Mouse (Mus musculus) neural tube, embryonic 12.5 days (tissue): ENCODE results near the gene Agpat4. TPM values are rescaled to one million over a fixed set of nuclear protein-coding genes. Genes with fewer than 3 reads are reported as not detected.
"Not testable (repeated sequence)": the region's sequence is repeated elsewhere in the genome, so short reads cannot be mapped to it uniquely, and the experiment has no call there.

ENCODE experiments used
- ATAC-seq: fragments of 200-750 bp; cut with Nextera tagmentation; 2 replicates; pipeline ENCODE4 v1.8.0; 2017; ENCODE audit warnings: low read depth, mild to moderate bottlenecking, moderate TSS enrichment, moderate library complexity; ENCODE audit not compliant: low FRiP score
- H3K27ac ChIP-seq: fragments of 300-500 bp; sonication (generic); 2 replicates; pipeline ENCODE4 v1.5.1; 2016
- H3K27me3 ChIP-seq: fragments of 300-500 bp; sonication (generic); replicated peaks from 2 replicates; pipeline ENCODE4 v1.6.1; 2016; ENCODE audit warnings: mild to moderate bottlenecking
- H3K36me3 ChIP-seq: fragments of 300-500 bp; sonication (generic); 2 replicates; pipeline ENCODE4 v1.6.1; 2016; ENCODE audit warnings: mild to moderate bottlenecking
- H3K4me1 ChIP-seq: fragments of 300-500 bp; sonication (generic); 2 replicates; pipeline ENCODE4 v1.6.1; 2016
- H3K4me2 ChIP-seq: fragments of 300-500 bp; sonication (generic); replicated peaks from 2 replicates; pipeline ENCODE4 v1.6.1; 2016; ENCODE audit warnings: mild to moderate bottlenecking
- H3K4me3 ChIP-seq: fragments of 300-500 bp; sonication (generic); 2 replicates; pipeline ENCODE4 v1.5.1; 2016
- H3K9ac ChIP-seq: fragments of 300-500 bp; sonication (generic); 2 replicates; pipeline ENCODE4 v1.6.1; 2016; ENCODE audit warnings: mild to moderate bottlenecking
- H3K9me3 ChIP-seq: fragments of 300-500 bp; sonication (generic); 2 replicates; pipeline ENCODE4 v1.6.1; 2016; ENCODE audit warnings: mild to moderate bottlenecking
- WGBS: fragments of 180-500 bp; shearing (Covaris S2); methylation state at CpG from one replicate; pipeline ENCODE4 v1.1.7; 2016; 5-methylcytosine and 5-hydroxymethylcytosine counted together
- polyA plus RNA-seq: library from polyadenylated mRNA; unstranded; fragments of >200 nt; fragmentation: Nextera tagmentation; extraction: Ambion mirVana; gene quantifications from 2 replicates; pipeline ENCODE4 v1.2.1, GENCODE M21; 2016

Agpat4 gene
- polyA plus RNA-seq, 1 experiment from 2014 or later = 41.5 TPM

DNA sequence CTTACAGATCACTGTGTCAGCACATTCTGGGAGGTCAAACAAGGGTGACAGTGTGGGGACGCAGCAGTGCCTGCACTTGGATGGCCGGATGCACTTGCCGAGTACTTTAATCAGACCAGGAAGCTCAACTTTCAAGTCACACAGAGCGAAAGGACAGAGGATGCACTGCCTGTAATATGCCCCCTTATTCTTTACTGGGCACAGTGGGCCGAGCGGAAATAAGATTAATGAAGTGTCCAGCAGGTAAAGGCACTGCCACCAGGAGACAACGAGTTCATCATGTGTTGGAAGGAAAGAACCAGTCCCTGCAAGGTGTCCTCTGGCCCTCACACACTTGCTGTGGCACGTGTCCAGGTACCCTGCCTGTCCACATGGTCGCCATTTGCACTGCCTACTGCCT is 105.6 kb downstream of the Agpat4 start:
- Histone ChIP-seq H3K4me2 (no peak overlapping the region), H3K36me3 (peaks cover 59% of the 10 kb centered on the region), H3K9ac (no peak overlapping the region), H3K9me3 (no peaks in the 10 kb centered on the region), H3K4me3 (no peak overlapping the region), H3K4me1 (no peaks in the 10 kb centered on the region), H3K27ac (no peak overlapping the region), H3K27me3 (no peaks in the 10 kb centered on the region)
- ATAC-seq = no peak
- WGBS = 87% methylated on average over 9 of the region's 9 CpGs

DNA sequence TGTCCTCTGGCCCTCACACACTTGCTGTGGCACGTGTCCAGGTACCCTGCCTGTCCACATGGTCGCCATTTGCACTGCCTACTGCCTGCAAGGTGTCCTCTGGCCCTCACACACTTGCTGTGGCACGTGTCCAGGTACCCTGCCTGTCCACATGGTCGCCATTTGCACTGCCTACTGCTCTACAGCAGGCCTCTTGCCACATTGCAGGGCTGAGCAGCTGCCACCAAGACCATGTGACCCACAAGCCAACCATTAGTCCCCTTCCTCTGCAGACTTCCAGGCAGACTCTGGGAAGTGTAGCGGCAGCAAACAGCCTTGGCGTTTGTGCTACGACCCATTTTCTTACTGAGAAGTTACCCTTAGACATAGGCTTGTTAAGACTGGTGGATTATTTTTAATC is 106.0 kb downstream of the Agpat4 start:
- not testable (repeated sequence) for H3K9ac ChIP-seq, ATAC-seq, H3K27me3 ChIP-seq, H3K27ac ChIP-seq, H3K9me3 ChIP-seq, H3K4me1 ChIP-seq, H3K4me2 ChIP-seq, H3K4me3 ChIP-seq
- H3K36me3 ChIP-seq = peaks cover 59% of the 10 kb centered on the region
- 88% methylated on average over 7 of the region's 7 CpGs for WGBS

DNA sequence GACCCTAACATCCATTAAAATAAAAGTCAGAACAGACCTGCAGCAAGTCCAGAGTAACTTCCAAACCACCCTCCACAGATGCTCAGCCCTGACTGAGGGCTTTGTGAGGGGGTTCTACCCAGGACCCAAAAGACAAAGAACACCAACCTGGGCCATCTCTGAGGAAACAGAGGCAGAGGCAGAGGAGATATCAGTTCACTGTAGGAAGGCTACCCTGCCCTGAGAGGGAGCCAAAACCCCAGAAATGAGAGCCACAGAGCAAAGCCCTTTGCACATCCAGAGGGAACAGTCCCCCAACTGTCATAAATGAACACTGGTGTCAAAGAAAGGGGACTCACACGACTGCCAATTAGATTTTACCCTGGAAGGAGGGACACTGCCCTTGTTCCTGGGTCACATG is 106.7 kb downstream of the Agpat4 start:
- no peaks in the 10 kb centered on the region for H3K9me3 ChIP-seq
- H3K4me3 ChIP-seq = no peak overlapping the region
- no peaks in the 10 kb centered on the region for H3K4me1 ChIP-seq
- no peaks in the 10 kb centered on the region for H3K27me3 ChIP-seq
- ATAC-seq = no peak
- H3K9ac ChIP-seq = no peak overlapping the region
- no peak overlapping the region for H3K27ac ChIP-seq
- H3K36me3 ChIP-seq = peaks cover 58% of the 10 kb centered on the region
- WGBS = 47% methylated on average over 1 of the region's 1 CpGs
- H3K4me2 ChIP-seq = no peak overlapping the region

DNA sequence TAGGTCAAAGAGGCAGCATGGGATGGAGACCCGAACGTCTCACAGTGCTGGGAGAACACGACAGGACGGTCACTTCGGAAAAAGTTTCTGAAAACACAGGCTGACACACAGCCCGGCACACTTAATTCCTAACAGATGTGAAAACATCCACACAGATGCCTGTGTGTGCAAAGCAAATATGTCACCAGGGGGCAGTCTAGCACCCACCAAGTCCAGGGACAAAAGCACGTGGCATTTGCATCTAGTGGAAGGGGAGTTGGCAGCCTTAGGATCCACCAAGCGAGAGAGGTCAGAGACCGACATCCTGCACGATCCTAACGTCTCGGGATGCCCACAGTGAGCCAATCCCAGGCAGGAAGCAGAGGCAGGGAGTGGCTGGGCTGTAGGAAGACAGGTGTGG is 108.0 kb downstream of the Agpat4 start:
- WGBS = 69% methylated on average over 12 of the region's 12 CpGs
- Histone ChIP-seq H3K27me3 (no peaks in the 10 kb centered on the region), H3K9ac (no peak overlapping the region), H3K4me3 (no peak overlapping the region), H3K4me1 (no peaks in the 10 kb centered on the region), H3K4me2 (no peak overlapping the region), H3K36me3 (peaks cover 61% of the 10 kb centered on the region), H3K9me3 (no peaks in the 10 kb centered on the region), H3K27ac (no peak overlapping the region)
- no peak for ATAC-seq

DNA sequence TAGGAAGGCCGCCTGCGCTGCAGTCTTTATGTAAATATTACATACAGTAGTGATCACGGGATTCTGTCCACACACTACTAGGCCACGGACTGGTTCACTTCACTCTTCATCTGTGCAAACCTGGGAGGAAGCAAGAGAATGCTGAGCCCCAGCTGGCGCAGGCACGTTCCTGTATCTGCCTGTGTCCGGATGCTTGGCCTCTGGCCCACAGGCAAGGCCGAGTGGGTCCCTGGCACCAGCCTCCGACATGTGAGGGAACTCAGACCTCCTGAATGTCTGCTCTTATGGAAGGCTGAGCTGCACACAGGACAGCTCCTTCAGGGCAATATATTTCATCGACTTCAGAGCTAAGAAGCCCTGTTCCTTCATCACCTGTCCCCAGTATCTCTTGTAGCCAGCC is 109.5 kb downstream of the Agpat4 start:
- Histone ChIP-seq H3K4me2 (no peak overlapping the region), H3K27me3 (no peaks in the 10 kb centered on the region), H3K27ac (no peak overlapping the region), H3K36me3 (peaks cover 65% of the 10 kb centered on the region), H3K9ac (no peak overlapping the region), H3K9me3 (no peaks in the 10 kb centered on the region), H3K4me1 (no peaks in the 10 kb centered on the region), H3K4me3 (no peak overlapping the region)
- 88% methylated on average over 10 of the region's 10 CpGs for WGBS
- ATAC-seq = no peak

DNA sequence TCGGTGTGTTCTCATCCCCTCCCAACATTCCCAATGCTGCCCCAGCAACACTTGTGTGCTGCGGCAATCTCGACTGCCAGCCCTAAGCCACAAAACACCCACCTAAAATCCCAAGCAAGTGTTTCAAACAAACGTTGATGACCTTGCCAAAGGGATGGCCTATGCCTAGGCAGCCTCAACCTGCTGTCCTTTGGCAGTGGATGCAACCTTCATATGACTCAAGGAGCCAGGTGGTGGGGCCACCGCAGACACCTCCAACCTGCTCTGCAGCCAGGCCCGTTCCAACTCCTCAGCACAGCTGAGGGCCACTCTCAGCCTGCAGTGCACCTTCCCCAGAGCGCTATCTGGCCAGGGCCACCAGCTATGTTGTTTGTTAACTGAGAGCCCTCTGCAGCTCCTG is 110.0 kb downstream of the Agpat4 start:
- no peaks in the 10 kb centered on the region for H3K9me3 ChIP-seq
- H3K4me3 ChIP-seq = no peak overlapping the region
- no peak for ATAC-seq
- H3K4me1 ChIP-seq = no peaks in the 10 kb centered on the region
- H3K27ac ChIP-seq = no peak overlapping the region
- H3K36me3 ChIP-seq = peaks cover 67% of the 10 kb centered on the region
- WGBS = 92% methylated on average over 7 of the region's 7 CpGs
- H3K9ac ChIP-seq = no peak overlapping the region
- H3K4me2 ChIP-seq = no peak overlapping the region
- no peaks in the 10 kb centered on the region for H3K27me3 ChIP-seq

DNA sequence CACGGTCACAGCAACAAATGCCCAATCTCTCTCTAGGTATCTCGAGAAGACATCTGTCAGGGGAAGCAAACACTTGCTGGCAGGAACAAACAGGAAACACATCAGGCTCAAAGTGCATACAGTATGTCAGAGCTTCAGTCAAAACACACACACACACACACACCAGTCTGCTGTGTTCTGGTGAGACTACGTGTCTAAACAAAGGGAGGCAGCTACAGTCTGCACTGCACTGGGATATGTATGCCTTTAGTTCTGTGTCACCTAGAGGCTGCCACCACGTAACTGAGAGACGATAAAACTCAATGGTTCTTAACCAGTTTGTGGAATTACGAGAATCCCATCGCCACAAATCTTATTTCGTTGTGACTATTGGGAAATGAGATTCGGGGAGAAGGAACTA is 111.3 kb downstream of the Agpat4 start:
- no peak for ATAC-seq
- Histone ChIP-seq H3K4me3 (no peak overlapping the region), H3K36me3 (peaks cover 76% of the 10 kb centered on the region), H3K27ac (no peak overlapping the region), H3K9ac (no peak overlapping the region), H3K4me1 (no peaks in the 10 kb centered on the region), H3K27me3 (no peaks in the 10 kb centered on the region), H3K4me2 (no peak overlapping the region), H3K9me3 (no peaks in the 10 kb centered on the region)
- 92% methylated on average over 9 of the region's 9 CpGs for WGBS

DNA sequence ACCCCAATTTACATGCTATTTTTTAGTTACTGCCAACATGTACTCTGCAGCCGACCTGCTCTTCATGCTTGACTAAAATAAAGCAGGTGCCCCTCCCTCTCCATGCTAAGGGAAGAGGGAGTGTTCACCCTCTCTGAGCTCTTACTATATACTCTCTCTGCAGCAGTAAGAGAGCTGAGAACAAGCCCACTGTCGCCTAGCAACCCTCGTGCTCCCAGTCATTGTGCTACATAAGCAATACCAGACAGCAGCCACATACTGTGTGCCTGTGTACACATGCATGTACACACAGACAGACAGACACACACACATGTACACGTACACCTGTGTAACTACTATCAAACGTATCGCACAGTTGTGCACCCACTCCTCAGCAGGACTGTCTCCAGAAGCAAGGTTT is 111.7 kb downstream of the Agpat4 start:
- Histone ChIP-seq H3K27ac (no peak overlapping the region), H3K9me3 (no peaks in the 10 kb centered on the region), H3K4me2 (no peak overlapping the region), H3K36me3 (peaks cover 80% of the 10 kb centered on the region), H3K27me3 (no peaks in the 10 kb centered on the region), H3K4me3 (no peak overlapping the region), H3K4me1 (no peaks in the 10 kb centered on the region), H3K9ac (no peak overlapping the region)
- 82% methylated on average over 6 of the region's 6 CpGs for WGBS
- ATAC-seq = peak; percentile 53; the same call in 1 of the 2 replicates

DNA sequence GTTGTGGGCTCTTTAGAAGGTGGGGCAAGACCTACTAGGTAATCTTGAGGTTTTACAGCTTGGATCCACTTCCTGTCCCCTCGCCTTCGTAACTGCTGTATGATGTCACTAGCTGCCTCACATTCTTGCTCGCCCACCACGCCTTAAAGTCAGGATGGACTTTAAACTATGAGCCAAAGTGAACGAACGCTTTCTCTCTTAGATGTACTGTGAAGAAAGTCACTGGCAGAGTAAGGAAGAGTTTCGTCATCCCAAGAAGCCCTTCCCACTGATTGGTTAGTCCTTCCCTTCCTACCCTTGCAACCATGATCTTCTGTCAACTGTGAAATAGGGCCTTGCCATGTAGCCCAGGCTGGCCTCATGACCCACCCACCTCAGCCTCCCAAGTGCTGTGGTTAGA is 112.6 kb downstream of the Agpat4 start:
- no peak for ATAC-seq
- peaks cover 89% of the 10 kb centered on the region for H3K36me3 ChIP-seq
- no peaks in the 10 kb centered on the region for H3K27me3 ChIP-seq

DNA sequence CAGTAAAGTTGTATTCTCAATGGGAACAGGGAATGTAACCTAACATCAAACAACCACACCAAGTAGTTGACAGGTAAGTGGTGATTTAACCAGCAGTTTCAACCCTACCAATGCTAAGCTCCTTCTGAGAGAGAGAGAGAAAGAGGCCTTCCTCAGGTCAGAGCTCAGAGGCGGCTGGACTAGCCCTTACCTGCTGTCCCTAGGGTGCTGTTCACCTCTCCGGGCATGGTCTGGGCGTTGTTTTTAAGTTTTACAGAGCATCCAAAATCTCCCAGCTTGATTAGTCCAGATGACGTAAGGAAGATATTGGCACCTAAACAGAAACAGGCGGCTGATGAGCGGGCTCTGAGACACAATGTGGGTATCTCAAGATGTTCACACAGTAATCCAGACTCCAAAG is 114.2 kb downstream of the Agpat4 start:
- H3K36me3 ChIP-seq = peaks cover 87% of the 10 kb centered on the region
- no peak overlapping the region for H3K27ac ChIP-seq
- no peak for ATAC-seq
- WGBS = 98% methylated on average over 6 of the region's 6 CpGs
- H3K4me2 ChIP-seq = no peak overlapping the region
- H3K9ac ChIP-seq = no peak overlapping the region
- H3K27me3 ChIP-seq = no peaks in the 10 kb centered on the region
- no peaks in the 10 kb centered on the region for H3K9me3 ChIP-seq
- no peaks in the 10 kb centered on the region for H3K4me1 ChIP-seq
- H3K4me3 ChIP-seq = no peak overlapping the region

More for the DNA sequence above, 112.6 kb downstream of the Agpat4 start:
- no peak overlapping the region for H3K27ac ChIP-seq
- no peaks in the 10 kb centered on the region for H3K4me1 ChIP-seq
- H3K9me3 ChIP-seq = no peaks in the 10 kb centered on the region
- no peak overlapping the region for H3K4me3 ChIP-seq
- 97% methylated on average over 7 of the region's 7 CpGs for WGBS
- H3K4me2 ChIP-seq = no peak overlapping the region
- no peak overlapping the region for H3K9ac ChIP-seq

DNA sequence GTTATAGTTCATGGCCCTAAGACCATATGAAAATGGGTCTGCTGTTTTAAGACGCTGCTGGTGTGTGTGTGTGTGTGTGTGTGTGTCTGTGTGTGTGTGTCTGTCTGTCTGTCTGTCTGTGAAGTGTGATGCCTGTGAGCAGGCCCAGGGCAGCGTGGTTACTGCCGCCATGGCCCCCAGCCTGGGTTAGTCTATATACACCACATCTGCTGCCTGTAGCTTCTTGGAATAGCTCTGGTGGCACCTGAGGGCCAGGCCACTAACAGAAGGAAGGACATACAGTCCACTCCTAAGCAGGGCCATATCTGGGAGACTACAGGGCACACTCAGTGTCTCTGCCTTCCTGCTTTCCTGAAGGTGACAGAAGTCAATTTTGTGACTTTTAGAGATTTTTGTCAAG is 122.2 kb downstream of the Agpat4 start:
- no peaks in the 10 kb centered on the region for H3K27me3 ChIP-seq
- no peak overlapping the region for H3K9ac ChIP-seq
- no peak for ATAC-seq
- 92% methylated on average over 3 of the region's 3 CpGs for WGBS
- H3K9me3 ChIP-seq = no peaks in the 10 kb centered on the region
- H3K4me1 ChIP-seq = no peaks in the 10 kb centered on the region
- peaks cover 60% of the 10 kb centered on the region for H3K36me3 ChIP-seq
- H3K4me3 ChIP-seq = no peak overlapping the region
- no peak overlapping the region for H3K4me2 ChIP-seq
- no peak overlapping the region for H3K27ac ChIP-seq

DNA sequence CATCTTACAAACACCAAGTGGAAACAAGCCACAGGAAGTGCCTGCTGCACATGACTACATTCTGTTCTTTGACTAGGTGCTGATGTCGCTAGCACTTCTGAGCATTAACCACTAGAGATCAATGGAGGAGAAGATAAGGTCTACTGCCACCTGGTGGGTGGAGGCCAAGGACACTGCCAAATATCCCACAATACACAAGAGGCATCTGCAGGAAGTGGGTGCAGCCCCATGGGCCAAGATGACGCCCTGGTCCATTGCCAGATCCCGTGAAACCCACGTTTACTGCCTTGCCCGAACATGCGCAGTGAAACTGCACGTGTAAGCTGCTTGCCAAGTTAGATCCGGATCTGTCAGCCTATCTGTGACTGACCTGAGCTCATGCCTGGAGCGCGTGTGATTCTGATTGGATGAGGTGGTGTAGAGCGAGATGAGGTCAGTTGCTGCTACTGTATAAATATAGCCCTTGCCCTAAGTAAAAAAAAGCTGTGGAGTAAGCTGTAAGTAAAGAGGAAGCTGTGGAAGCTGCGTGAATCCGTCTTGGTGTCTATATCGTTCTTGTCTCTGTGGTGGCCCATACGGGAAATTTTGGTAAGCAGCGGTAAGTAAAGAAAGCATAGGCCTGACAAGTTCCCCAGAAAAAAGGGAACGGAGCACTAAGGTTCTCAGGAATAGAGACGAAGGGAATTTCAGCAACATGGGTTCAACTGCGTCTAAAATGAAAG is 131.4 kb downstream of the Agpat4 start:
- peaks cover 78% of the 10 kb centered on the region for H3K36me3 ChIP-seq

DNA sequence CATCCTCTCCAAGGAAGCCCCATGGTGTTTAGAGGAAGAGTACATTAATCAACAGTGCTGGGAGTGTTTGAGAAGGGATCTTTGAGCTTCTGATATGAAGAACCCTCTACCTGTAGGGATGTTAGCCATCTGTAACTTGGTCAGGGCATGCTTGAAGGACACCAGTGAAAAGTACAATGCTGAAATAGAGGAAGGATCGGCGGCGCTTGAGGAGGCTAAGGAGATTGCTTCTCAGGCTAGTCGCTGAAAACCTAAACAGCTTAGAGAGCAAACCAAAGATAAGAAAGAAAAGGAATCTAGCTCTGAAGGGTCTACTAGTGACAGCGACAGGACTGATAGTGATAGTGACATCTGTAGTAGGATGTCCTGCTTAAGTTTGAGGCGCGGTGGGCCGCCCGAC is 132.1 kb downstream of the Agpat4 start:
- H3K27ac ChIP-seq = no peak overlapping the region
- WGBS = 98% methylated on average over 9 of the region's 9 CpGs
- no peak overlapping the region for H3K9ac ChIP-seq
- H3K36me3 ChIP-seq = peaks cover 85% of the 10 kb centered on the region
- no peaks in the 10 kb centered on the region for H3K27me3 ChIP-seq
- no peaks in the 10 kb centered on the region for H3K4me1 ChIP-seq
- H3K4me3 ChIP-seq = no peak overlapping the region
- H3K4me2 ChIP-seq = no peak overlapping the region
- peaks cover 11% of the 10 kb centered on the region; the same call in 1 of the 2 replicates for H3K9me3 ChIP-seq
- no peak for ATAC-seq

More for the DNA sequence above, 131.4 kb downstream of the Agpat4 start:
- no peak overlapping the region for H3K4me3 ChIP-seq
- no peaks in the 10 kb centered on the region for H3K27me3 ChIP-seq
- no peak overlapping the region for H3K4me2 ChIP-seq
- H3K27ac ChIP-seq = no peak overlapping the region
- ATAC-seq = no peak
- H3K9me3 ChIP-seq = peaks cover 11% of the 10 kb centered on the region; the same call in 1 of the 2 replicates
- no peaks in the 10 kb centered on the region for H3K4me1 ChIP-seq
- WGBS = 97% methylated on average over 19 of the region's 19 CpGs
- no peak overlapping the region for H3K9ac ChIP-seq
